Mouse (Mus musculus): ENCODE results near the gene Oasl2. TPM values are rescaled to one million over a fixed set of nuclear protein-coding genes. Genes with fewer than 3 reads are reported as not detected.

Oasl2 gene
- polyA plus RNA-seq, 1 experiment from 2014 or later: 24.1 TPM

GRCm38 (mm10) chr5:114883022-114883421 lies 13.7 kb upstream of the Oasl2 start:
- H3K27ac ChIP-seq: no peak overlapping the region
- no peaks in the 10 kb centered on the region for H3K36me3 ChIP-seq (ENCODE audit: insufficient read depth, low read length)
- no peak overlapping the region for H3K4me3 ChIP-seq (replicated peaks; ENCODE audit: low read depth, low read length)
- H3K27me3 ChIP-seq (ENCODE audit: insufficient read depth, low read length): no peaks in the 10 kb centered on the region
- DNase-seq (ENCODE audit: low spot score): no peak
- TF ChIP-seq CTCF (IDR thresholded peaks at IDR 0.05; ENCODE audit: low read depth): no peak
- no peaks in the 10 kb centered on the region for H3K4me1 ChIP-seq (replicated peaks; ENCODE audit: insufficient read depth, low read length)
- no peak for ATAC-seq (replicated peaks; ENCODE audit: low FRiP score, low read depth)
- WGBS: 69% methylated on average over 11 of the region's 11 CpGs
- no peaks in the 10 kb centered on the region for H3K9me3 ChIP-seq (replicated peaks; ENCODE audit: low read length)
- H3K9ac ChIP-seq (ENCODE audit: low read depth, low read length): no peak overlapping the region
- H3K4me2 ChIP-seq (ENCODE audit: low read length): no peak overlapping the region

DNA sequence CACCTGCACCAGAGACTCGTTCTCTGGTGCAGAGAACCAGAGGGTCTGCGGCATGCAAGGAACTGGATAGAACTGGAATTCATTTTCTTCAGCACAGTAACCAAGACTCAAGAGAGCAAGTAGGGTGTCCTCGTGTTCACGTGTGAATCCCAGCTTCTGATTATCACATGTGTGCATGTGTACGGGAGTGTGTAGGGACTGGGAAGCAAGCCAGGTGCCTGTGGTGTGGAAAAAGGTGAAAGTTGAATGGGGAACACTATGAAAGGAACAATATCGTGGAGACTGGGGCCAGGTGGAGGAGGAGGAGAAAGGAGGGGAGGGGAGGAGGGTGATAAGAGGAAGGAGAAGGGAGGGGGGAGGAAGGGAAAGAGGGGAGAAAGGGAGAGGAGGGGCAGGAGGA lies 9.9 kb upstream of the Oasl2 start:
- TF ChIP-seq CTCF (IDR thresholded peaks at IDR 0.05; ENCODE audit: low read depth): no peak

DNA sequence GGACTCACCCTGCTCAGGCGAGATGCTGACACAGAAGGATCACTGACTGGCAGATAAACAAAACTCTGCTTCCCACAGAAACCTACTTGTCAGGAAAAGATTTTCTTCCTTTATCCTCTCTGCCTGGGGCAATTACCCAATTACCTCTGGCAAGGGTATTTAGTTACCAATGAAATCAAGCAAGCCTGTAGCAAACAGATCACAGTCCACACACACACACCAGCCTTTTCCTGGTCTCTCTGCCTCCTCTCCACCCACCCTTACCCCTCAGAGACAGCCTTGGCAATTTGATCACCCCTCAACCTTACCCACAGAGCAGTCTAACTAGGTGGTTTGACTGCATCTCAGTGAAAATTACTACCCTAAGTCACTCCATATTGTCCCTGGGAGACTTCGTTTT lies 7.7 kb upstream of the Oasl2 start:
- WGBS: 82% methylated on average over 2 of the region's 2 CpGs
- no peaks in the 10 kb centered on the region for H3K9me3 ChIP-seq (replicated peaks; ENCODE audit: low read length)
- TF ChIP-seq CTCF (IDR thresholded peaks at IDR 0.05; ENCODE audit: low read depth): no peak
- no peaks in the 10 kb centered on the region for H3K36me3 ChIP-seq (ENCODE audit: insufficient read depth, low read length)
- DNase-seq (ENCODE audit: low spot score) (no peak), ATAC-seq (replicated peaks; ENCODE audit: low FRiP score, low read depth) (no peak)
- no peaks in the 10 kb centered on the region for H3K4me1 ChIP-seq (replicated peaks; ENCODE audit: insufficient read depth, low read length)
- no peak overlapping the region for H3K27ac ChIP-seq
- no peak overlapping the region for H3K4me3 ChIP-seq (replicated peaks; ENCODE audit: low read depth, low read length)
- H3K27me3 ChIP-seq (ENCODE audit: insufficient read depth, low read length): no peaks in the 10 kb centered on the region
- H3K4me2 ChIP-seq (ENCODE audit: low read length): no peak overlapping the region
- H3K9ac ChIP-seq (ENCODE audit: low read depth, low read length): no peak overlapping the region

More for the DNA sequence above, 9.9 kb upstream of the Oasl2 start:
- ATAC-seq (replicated peaks; ENCODE audit: low FRiP score, low read depth): no peak
- Histone ChIP-seq H3K9ac (ENCODE audit: low read depth, low read length) (no peak overlapping the region), H3K4me3 (replicated peaks; ENCODE audit: low read depth, low read length) (no peak overlapping the region), H3K4me1 (replicated peaks; ENCODE audit: insufficient read depth, low read length) (no peaks in the 10 kb centered on the region), H3K27ac (no peak overlapping the region), H3K36me3 (ENCODE audit: insufficient read depth, low read length) (no peaks in the 10 kb centered on the region), H3K27me3 (ENCODE audit: insufficient read depth, low read length) (no peaks in the 10 kb centered on the region), H3K9me3 (replicated peaks; ENCODE audit: low read length) (no peaks in the 10 kb centered on the region), H3K4me2 (ENCODE audit: low read length) (no peak overlapping the region)
- no peak for DNase-seq (ENCODE audit: low spot score)
- 72% methylated on average over 6 of the region's 6 CpGs for WGBS

DNA sequence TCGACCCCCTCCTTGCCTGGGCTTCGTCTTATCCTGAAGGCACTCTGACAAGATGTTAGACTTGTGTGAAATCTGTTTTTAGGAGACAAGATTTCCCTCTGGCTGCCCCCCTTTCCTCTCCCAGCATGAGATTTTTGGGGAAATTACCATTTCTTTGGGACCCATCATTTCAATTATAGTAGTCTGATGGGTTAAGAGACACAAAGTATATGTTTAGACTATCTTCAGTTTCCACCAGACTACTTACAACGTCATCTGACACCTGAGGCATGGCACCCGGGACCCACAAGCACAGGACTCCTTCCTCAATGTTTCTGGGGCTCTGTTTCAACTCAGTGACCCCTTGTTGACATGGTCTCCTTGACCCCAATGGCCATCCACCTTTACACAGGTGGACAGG lies 1.2 kb upstream of the Oasl2 start:
- Histone ChIP-seq H3K9me3 (replicated peaks; ENCODE audit: low read length) (no peaks in the 10 kb centered on the region), H3K4me3 (replicated peaks; ENCODE audit: low read depth, low read length) (no peak overlapping the region), H3K4me2 (ENCODE audit: low read length) (no peak overlapping the region), H3K36me3 (ENCODE audit: insufficient read depth, low read length) (no peaks in the 10 kb centered on the region), H3K9ac (ENCODE audit: low read depth, low read length) (no peak overlapping the region), H3K27ac (no peak overlapping the region), H3K4me1 (replicated peaks; ENCODE audit: insufficient read depth, low read length) (peaks cover 5% of the 10 kb centered on the region; the same call in 1 of the 2 replicates), H3K27me3 (ENCODE audit: insufficient read depth, low read length) (no peaks in the 10 kb centered on the region)
- 77% methylated on average over 4 of the region's 4 CpGs for WGBS
- ATAC-seq (replicated peaks; ENCODE audit: low FRiP score, low read depth): no peak
- no peak for TF ChIP-seq CTCF (IDR thresholded peaks at IDR 0.05; ENCODE audit: low read depth)
- DNase-seq (ENCODE audit: low spot score): no peak

- peak; percentile 74 for DNase-seq (ENCODE audit: low spot score)
- Histone ChIP-seq H3K9me3 (replicated peaks; ENCODE audit: low read length) (no peaks in the 10 kb centered on the region), H3K4me2 (ENCODE audit: low read length) (peak overlapping the region; percentile 47), H3K9ac (ENCODE audit: low read depth, low read length) (peak overlapping the region; percentile 32; the same call in 1 of the 2 replicates), H3K4me1 (replicated peaks; ENCODE audit: insufficient read depth, low read length) (peaks cover 5% of the 10 kb centered on the region; the same call in 1 of the 2 replicates), H3K4me3 (replicated peaks; ENCODE audit: low read depth, low read length) (peak overlapping the region; percentile 33), H3K27ac (peak overlapping the region; percentile 78), H3K27me3 (ENCODE audit: insufficient read depth, low read length) (no peaks in the 10 kb centered on the region), H3K36me3 (ENCODE audit: insufficient read depth, low read length) (no peaks in the 10 kb centered on the region)
- no peak; the same call in 1 of the 2 replicates for ATAC-seq (replicated peaks; ENCODE audit: low FRiP score, low read depth)
- 10% methylated on average over 7 of the region's 7 CpGs for WGBS
- TF ChIP-seq CTCF (IDR thresholded peaks at IDR 0.05; ENCODE audit: low read depth): no peak
Measured at GRCm38 (mm10) chr5:114897374-114897793, 648 bp downstream of the Oasl2 start.

DNA sequence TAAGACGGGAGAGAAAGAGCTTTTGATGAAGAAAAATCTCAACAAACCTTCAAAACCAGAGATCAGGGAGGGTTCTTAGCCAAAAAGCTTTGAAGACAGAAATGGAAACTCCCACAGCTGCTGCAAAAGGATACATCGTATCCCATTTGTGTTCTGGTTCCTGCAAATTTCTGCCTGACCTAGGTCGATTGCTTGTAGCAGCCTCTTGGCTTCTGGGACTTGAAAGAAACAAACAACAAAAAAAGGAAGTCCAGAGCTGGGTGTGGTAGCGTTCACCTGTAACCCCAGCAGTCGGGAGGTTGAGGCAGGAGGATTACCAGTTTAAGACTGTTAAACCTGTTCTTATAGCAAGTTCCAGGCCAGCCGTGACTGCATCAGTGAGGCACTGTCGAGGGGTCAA lies 2.1 kb downstream of the Oasl2 start:
- H3K4me3 ChIP-seq (replicated peaks; ENCODE audit: low read depth, low read length): 0 out of 2 replicates have a peak overlapping the region, but pooled peaks have one; percentile 9
- peaks cover 5% of the 10 kb centered on the region; the same call in 1 of the 2 replicates for H3K4me1 ChIP-seq (replicated peaks; ENCODE audit: insufficient read depth, low read length)
- 0 out of 2 replicates have a peak, but pooled peaks cover under 1% of the 10 kb centered on the region for H3K36me3 ChIP-seq (ENCODE audit: insufficient read depth, low read length)
- TF ChIP-seq CTCF (IDR thresholded peaks at IDR 0.05; ENCODE audit: low read depth): no peak
- H3K27ac ChIP-seq: no peak overlapping the region
- DNase-seq (ENCODE audit: low spot score) (no peak), ATAC-seq (replicated peaks; ENCODE audit: low FRiP score, low read depth) (no peak)
- H3K4me2 ChIP-seq (ENCODE audit: low read length): peak overlapping the region; percentile 47
- WGBS: 58% methylated on average over 7 of the region's 7 CpGs
- no peaks in the 10 kb centered on the region for H3K9me3 ChIP-seq (replicated peaks; ENCODE audit: low read length)
- no peaks in the 10 kb centered on the region for H3K27me3 ChIP-seq (ENCODE audit: insufficient read depth, low read length)
- no peak overlapping the region for H3K9ac ChIP-seq (ENCODE audit: low read depth, low read length)

- Histone ChIP-seq H3K27ac (no peak overlapping the region), H3K4me2 (ENCODE audit: low read length) (no peak overlapping the region), H3K27me3 (ENCODE audit: insufficient read depth, low read length) (no peaks in the 10 kb centered on the region), H3K4me3 (replicated peaks; ENCODE audit: low read depth, low read length) (no peak overlapping the region), H3K9me3 (replicated peaks; ENCODE audit: low read length) (no peaks in the 10 kb centered on the region), H3K9ac (ENCODE audit: low read depth, low read length) (no peak overlapping the region), H3K4me1 (replicated peaks; ENCODE audit: insufficient read depth, low read length) (peaks cover 5% of the 10 kb centered on the region; the same call in 1 of the 2 replicates), H3K36me3 (ENCODE audit: insufficient read depth, low read length) (peaks cover 12% of the 10 kb centered on the region; the same call in 1 of the 2 replicates)
- TF ChIP-seq CTCF (IDR thresholded peaks at IDR 0.05; ENCODE audit: low read depth): peak; percentile 90
- 52% methylated on average over 1 of the region's 1 CpGs for WGBS
- ATAC-seq (replicated peaks; ENCODE audit: low FRiP score, low read depth) (no peak), DNase-seq (ENCODE audit: low spot score) (peak; percentile 73)
Measured at GRCm38 (mm10) chr5:114902413-114902812, 5.7 kb downstream of the Oasl2 start.

Measured in kidney, postnatal 0 days (tissue).